ENCODE assay signal across 16 mouse cellular contexts in the genomic region with DNA sequence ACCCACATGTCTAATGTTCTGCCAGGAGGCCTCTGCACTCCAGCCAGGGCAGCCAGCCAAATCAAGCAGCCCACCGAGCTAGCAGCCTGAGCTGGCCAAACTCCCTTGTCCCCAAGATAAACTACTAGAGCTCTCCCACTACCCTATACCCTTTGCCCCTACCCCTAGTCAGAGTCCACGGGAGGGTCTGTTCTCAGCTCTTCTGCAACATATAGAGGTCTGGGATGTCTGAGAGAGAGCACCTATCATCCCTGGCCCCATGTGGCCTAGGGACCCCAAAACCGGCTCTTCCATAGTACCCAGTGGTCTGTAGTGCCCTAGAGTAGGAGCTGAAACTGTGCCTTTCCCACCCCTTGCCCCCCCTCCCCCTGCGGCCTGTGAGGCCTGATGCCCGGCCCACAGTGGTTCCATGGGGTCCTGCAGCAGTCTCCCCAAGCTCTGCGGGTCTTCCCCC.
DNase-seq lines count a peak whose midpoint lies in the region; ATAC-seq and TF ChIP-seq lines count a peak whose summit lies in the region.
"Had no signal": no experiment of that assay in that cellular context is flagged by ENCODE, and none has a peak within 500 bp of the region (broad histone marks: within the 10 kb centered on the region; RNA-seq: fewer than 3 reads in every experiment).

No protein-coding gene starts in this region.

- H3K27ac ChIP-seq in hindbrain, embryonic 13.5 days, result no peak overlapping the region
- no peak overlapping the region for H3K27ac ChIP-seq in hindbrain, embryonic 10.5 days
- no peak overlapping the region for H3K27ac ChIP-seq in embryonic facial prominence, embryonic 12.5 days
- no peak overlapping the region for H3K27ac ChIP-seq in hindbrain, postnatal 0 days
- H3K27ac ChIP-seq: heart, adult 2 months; neural tube, embryonic 12.5 days had no signal

- no peaks in the 10 kb centered on the region for H3K36me3 ChIP-seq in hindbrain, embryonic 13.5 days
- no peaks in the 10 kb centered on the region for H3K36me3 ChIP-seq in hindbrain, embryonic 10.5 days
- no peaks in the 10 kb centered on the region for H3K36me3 ChIP-seq in embryonic facial prominence, embryonic 12.5 days
- H3K36me3 ChIP-seq in hindbrain, postnatal 0 days (ENCODE audit: insufficient read depth, low read length), result no peaks in the 10 kb centered on the region
- H3K36me3 ChIP-seq: neural tube, embryonic 12.5 days had no signal

- H3K4me3 ChIP-seq in hindbrain, embryonic 13.5 days, result no peak overlapping the region
- H3K4me3 ChIP-seq in hindbrain, embryonic 10.5 days, result no peak overlapping the region
- no peak overlapping the region for H3K4me3 ChIP-seq in embryonic facial prominence, embryonic 12.5 days
- no peak overlapping the region for H3K4me3 ChIP-seq in hindbrain, postnatal 0 days (ENCODE audit: low read length)
- H3K4me3 ChIP-seq: heart, adult 2 months; neural tube, embryonic 12.5 days had no signal

- TF ChIP-seq POLR2A in brain, embryonic 14.5 days (IDR thresholded peaks at IDR 0.05; ENCODE audit: borderline replicate concordance, extremely low read depth, insufficient read depth, insufficient read length, poor library complexity, severe bottlenecking), result no peak

- H3K9me3 ChIP-seq in hindbrain, embryonic 13.5 days, result no peaks in the 10 kb centered on the region
- no peaks in the 10 kb centered on the region for H3K9me3 ChIP-seq in hindbrain, embryonic 10.5 days
- H3K9me3 ChIP-seq in embryonic facial prominence, embryonic 12.5 days, result no peaks in the 10 kb centered on the region
- H3K9me3 ChIP-seq in hindbrain, postnatal 0 days (ENCODE audit: low read length), result no peaks in the 10 kb centered on the region
- H3K9me3 ChIP-seq: neural tube, embryonic 12.5 days had no signal

- no peak overlapping the region for H3K9ac ChIP-seq in hindbrain, embryonic 13.5 days
- H3K9ac ChIP-seq in embryonic facial prominence, embryonic 12.5 days, result no peak overlapping the region
- H3K9ac ChIP-seq in hindbrain, postnatal 0 days (replicated peaks; ENCODE audit: low read length), result no peak overlapping the region
- H3K9ac ChIP-seq: liver, postnatal 0 days; neural tube, embryonic 12.5 days had no signal

- H3K27me3 ChIP-seq in hindbrain, embryonic 13.5 days, result no peaks in the 10 kb centered on the region
- H3K27me3 ChIP-seq in hindbrain, embryonic 10.5 days (ENCODE audit: insufficient read depth, poor library complexity, severe bottlenecking), result no peaks in the 10 kb centered on the region
- H3K27me3 ChIP-seq in embryonic facial prominence, embryonic 12.5 days, result no peaks in the 10 kb centered on the region
- no peaks in the 10 kb centered on the region for H3K27me3 ChIP-seq in hindbrain, postnatal 0 days (ENCODE audit: insufficient read depth, low read length)
- H3K27me3 ChIP-seq: neural tube, embryonic 12.5 days had no signal

- WGBS in hindbrain, embryonic 13.5 days, result 78% methylated on average over 6 of the region's 6 CpGs
- WGBS in hindbrain, embryonic 10.5 days, result 79% methylated on average over 6 of the region's 6 CpGs
- WGBS in embryonic facial prominence, embryonic 12.5 days, result 78% methylated on average over 6 of the region's 6 CpGs
- WGBS in hindbrain, postnatal 0 days, result 76% methylated on average over 6 of the region's 6 CpGs

- DNase-seq in hindbrain, embryonic 10.5 days (ENCODE audit: low spot score), result no peak
- peak; percentile 41 for DNase-seq in brain, embryonic 14.5 days (ENCODE audit: low read depth)
- DNase-seq in hindbrain, postnatal 0 days (ENCODE audit: low spot score), result peak; percentile 45
- DNase-seq in adrenal gland, adult 18-20 months (ENCODE audit: low spot score in 2 of 2), result no peak
- DNase-seq in kidney, postnatal 4 days, result no peak
- DNase-seq: gastrocnemius, postnatal 14 days; heart, adult 2 months; kidney, adult 18-20 months; kidney, postnatal 10 days; liver; liver, postnatal 0 days; lung, postnatal 36 days; right cerebral cortex, postnatal 14 days had no signal

- H3K4me1 ChIP-seq in hindbrain, embryonic 13.5 days (replicated peaks), result no peaks in the 10 kb centered on the region
- no peaks in the 10 kb centered on the region for H3K4me1 ChIP-seq in hindbrain, embryonic 10.5 days (replicated peaks)
- no peaks in the 10 kb centered on the region for H3K4me1 ChIP-seq in embryonic facial prominence, embryonic 12.5 days
- H3K4me1 ChIP-seq in hindbrain, postnatal 0 days (ENCODE audit: insufficient read depth, low read length), result no peaks in the 10 kb centered on the region
- H3K4me1 ChIP-seq: neural tube, embryonic 12.5 days had no signal

- no peak for TF ChIP-seq CTCF in brain, embryonic 14.5 days (IDR thresholded peaks at IDR 0.05; ENCODE audit: borderline replicate concordance, extremely low read depth, insufficient read depth, insufficient read length)
- TF ChIP-seq CTCF in hindbrain, postnatal 0 days (IDR thresholded peaks at IDR 0.05; ENCODE audit: low read depth), result no peak

- H3K4me2 ChIP-seq in hindbrain, embryonic 13.5 days, result no peak overlapping the region
- no peak overlapping the region for H3K4me2 ChIP-seq in embryonic facial prominence, embryonic 12.5 days (replicated peaks)
- H3K4me2 ChIP-seq in hindbrain, postnatal 0 days (ENCODE audit: low read depth, low read length), result no peak overlapping the region
- H3K4me2 ChIP-seq: neural tube, embryonic 12.5 days had no signal

- ATAC-seq in hindbrain, embryonic 13.5 days (ENCODE audit: low FRiP score), result 0 out of 2 replicates have a peak, but pooled peaks have one; percentile 36
- ATAC-seq in embryonic facial prominence, embryonic 12.5 days (ENCODE audit: insufficient number of reproducible peaks, insufficient read depth, low FRiP score, low TSS enrichment), result peak; percentile 47; the same call in 1 of the 2 replicates
- peak; percentile 59 for ATAC-seq in hindbrain, postnatal 0 days
- ATAC-seq: liver, postnatal 0 days had no signal

Comparison
In these comparisons a context has a peak if more than half of its experiments do, and no peak if none do; other contexts are left out.
1. DNase-seq: peak in brain, embryonic 14.5 days (single experiment) and hindbrain, postnatal 0 days (single experiment); none in hindbrain, embryonic 10.5 days (single experiment), adrenal gland, adult 18-20 months (0 of 2) and kidney, postnatal 4 days (0 of 2).
2. Peak in every context shown above with its lines, with median percentiles within 50 percentile points of each other: ATAC-seq.